Mouse (Mus musculus) G1E (cell line): Measurements from ENCODE around the gene Kcnab3.

Source experiments
- CTCF ChIP-seq: IDR thresholded peaks from 2 replicates; pipeline ENCODE4 v1.5.1; 2012; ENCODE audit warnings: low read depth, low read length, inconsistent platforms, mixed read lengths
- GATA1 ChIP-seq: IDR thresholded peaks from 2 replicates; pipeline ENCODE4 v1.6.1; 2012; ENCODE audit warnings: borderline replicate concordance, low read length, inconsistent platforms, mixed read lengths
- GATA2 ChIP-seq: IDR thresholded peaks from 2 replicates; pipeline ENCODE4 v1.6.1; 2012; ENCODE audit warnings: low read depth, low read length, inconsistent platforms, borderline replicate concordance
- TAL1 ChIP-seq: conservative IDR thresholded peaks from 2 replicates; pipeline ENCODE4 v1.6.1; 2012; ENCODE audit warnings: low read depth, low read length, inconsistent platforms, mixed read lengths

- TF ChIP-seq CTCF (no peak), TAL1 (no peak), GATA2 (no peak), GATA1 (no peak)
Observed at GRCm38 (mm10) chr11:69377766-69378165, 51.7 kb downstream of the Kcnab3 start.
